Mouse (Mus musculus): ENCODE measurements at regions not wholly inside any gene's neighbourhood (a gene's known extent, or its start where the extent isn't known, plus 50 kb on each side); places are given as distances from the start of the nearest gene placed in this dataset.
"Not testable (repeated sequence)": the region's sequence is repeated elsewhere in the genome, so short reads cannot be mapped to it uniquely, and the experiment has no call there.

GRCm38 (mm10) chr11:63246052-63246661 lies 117.4 kb downstream of the Pmp22 start:
- H3K27ac ChIP-seq = no peak overlapping the region
- H3K4me2 ChIP-seq = no peak overlapping the region
- H3K4me3 ChIP-seq = no peak overlapping the region
- H3K9ac ChIP-seq = no peak overlapping the region
- H3K27me3 ChIP-seq = no peaks in the 10 kb centered on the region
- no peaks in the 10 kb centered on the region for H3K36me3 ChIP-seq
- ATAC-seq (ENCODE audit: insufficient number of reproducible peaks, low FRiP score, low TSS enrichment, low read depth) = no peak
- peaks cover 10% of the 10 kb centered on the region for H3K4me1 ChIP-seq
- H3K9me3 ChIP-seq = no peaks in the 10 kb centered on the region
- WGBS = 44% methylated on average over 9 of the region's 9 CpGs

- no peak; the same call in 1 of the 2 replicates for ATAC-seq (ENCODE audit: insufficient number of reproducible peaks, low FRiP score, low TSS enrichment, low read depth)
- Histone ChIP-seq H3K9ac (no peak overlapping the region), H3K27me3 (no peaks in the 10 kb centered on the region), H3K4me2 (no peak overlapping the region), H3K9me3 (no peaks in the 10 kb centered on the region), H3K4me1 (peaks cover 14% of the 10 kb centered on the region), H3K36me3 (no peaks in the 10 kb centered on the region), H3K27ac (peak overlapping the region; percentile 28; the same call in 1 of the 2 replicates), H3K4me3 (no peak overlapping the region)
- WGBS = 37% methylated on average over 8 of the region's 8 CpGs
Measured at GRCm38 (mm10) chr11:63252012-63252856, 123.5 kb downstream of the Pmp22 start.

- no peaks in the 10 kb centered on the region for H3K36me3 ChIP-seq
- H3K27ac ChIP-seq = peak overlapping the region; percentile 47; the same call in 1 of the 2 replicates
- H3K27me3 ChIP-seq = no peaks in the 10 kb centered on the region
- H3K9ac ChIP-seq = no peak overlapping the region
- no peaks in the 10 kb centered on the region for H3K9me3 ChIP-seq
- 5% methylated on average over 5 of the region's 5 CpGs for WGBS
- peaks cover 14% of the 10 kb centered on the region for H3K4me1 ChIP-seq
- no peak overlapping the region for H3K4me3 ChIP-seq
- ATAC-seq (ENCODE audit: insufficient number of reproducible peaks, low FRiP score, low TSS enrichment, low read depth) = 0 out of 2 replicates have a peak, but pooled peaks have one; percentile 44
- no peak overlapping the region for H3K4me2 ChIP-seq
Measured at GRCm38 (mm10) chr11:63252968-63253602, 124.3 kb downstream of the Pmp22 start.

DNA sequence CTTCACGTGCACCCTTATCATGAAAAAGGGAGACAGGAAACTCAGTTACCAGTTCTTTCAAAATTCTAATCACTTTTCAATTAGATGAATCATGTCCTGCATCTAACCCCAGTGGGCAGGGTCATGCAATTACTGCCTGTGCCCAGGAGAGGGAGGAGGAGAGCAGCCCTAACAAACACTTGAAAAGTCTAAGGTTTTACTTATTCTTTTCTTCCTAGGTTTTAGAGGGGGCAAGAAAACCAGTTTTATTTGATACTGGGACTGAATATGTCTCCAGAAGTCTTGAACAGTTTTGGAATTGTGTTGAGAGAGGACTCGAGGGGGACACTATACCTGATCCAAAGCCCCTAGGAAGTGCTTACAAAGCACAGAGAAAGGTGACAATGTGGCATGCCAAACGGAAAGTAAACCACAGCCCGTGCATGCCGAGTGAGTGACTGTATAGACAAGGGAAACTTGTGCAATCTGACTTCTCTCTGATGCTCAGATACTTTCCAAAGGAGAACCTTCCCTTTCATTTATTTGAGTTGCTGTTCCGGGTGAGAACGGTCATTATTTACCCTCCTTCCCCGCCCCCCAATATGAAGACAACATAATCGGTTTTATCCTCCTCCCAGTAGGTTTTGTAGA lies 135.8 kb downstream of the Pmp22 start:
- no peaks in the 10 kb centered on the region for H3K4me1 ChIP-seq
- H3K36me3 ChIP-seq = no peaks in the 10 kb centered on the region
- no peaks in the 10 kb centered on the region for H3K27me3 ChIP-seq
- H3K27ac ChIP-seq = no peak overlapping the region
- no peaks in the 10 kb centered on the region for H3K9me3 ChIP-seq
- WGBS = 48% methylated on average over 9 of the region's 9 CpGs
- H3K4me3 ChIP-seq = no peak overlapping the region
- ATAC-seq (ENCODE audit: insufficient number of reproducible peaks, low FRiP score, low TSS enrichment, low read depth) = no peak
- H3K4me2 ChIP-seq = no peak overlapping the region
- H3K9ac ChIP-seq = no peak overlapping the region

GRCm38 (mm10) chr11:63266290-63266689 lies 137.5 kb downstream of the Pmp22 start:
- 88% methylated on average over 2 of the region's 2 CpGs for WGBS
- H3K4me3 ChIP-seq, H3K27me3 ChIP-seq: not testable (repeated sequence)

DNA sequence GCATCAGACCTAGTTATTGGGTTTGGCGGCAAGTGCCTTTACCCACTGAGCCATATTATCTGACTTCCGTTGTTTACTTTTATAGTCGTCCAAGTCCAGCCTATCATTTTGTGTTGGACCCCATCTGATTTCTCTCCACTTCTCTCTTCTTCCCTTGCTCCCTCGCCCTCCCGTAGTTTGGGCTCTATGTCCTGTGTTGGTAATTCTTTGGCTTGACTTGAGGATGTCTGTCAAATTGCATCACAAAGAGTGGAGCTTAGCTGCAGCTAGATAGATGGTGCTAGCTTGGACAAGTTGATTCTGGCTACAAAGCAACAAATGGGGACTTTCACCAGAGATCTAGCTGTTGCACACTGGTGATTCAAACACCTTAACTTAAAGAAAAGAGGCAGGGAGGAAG lies 147.9 kb downstream of the Pmp22 start:
- Histone ChIP-seq H3K9me3 (no peaks in the 10 kb centered on the region), H3K4me3 (no peak overlapping the region), H3K4me1 (no peaks in the 10 kb centered on the region), H3K36me3 (no peaks in the 10 kb centered on the region), H3K27me3 (no peaks in the 10 kb centered on the region), H3K9ac (no peak overlapping the region), H3K4me2 (no peak overlapping the region), H3K27ac (no peak overlapping the region)
- WGBS = 88% methylated on average over 5 of the region's 5 CpGs
- ATAC-seq (ENCODE audit: insufficient number of reproducible peaks, low FRiP score, low TSS enrichment, low read depth) = no peak

More at GRCm38 (mm10) chr11:63266290-63266689, 137.5 kb downstream of the Pmp22 start:
- not testable (repeated sequence) for H3K9me3 ChIP-seq; H3K4me1 ChIP-seq; ATAC-seq (ENCODE audit: insufficient number of reproducible peaks, low FRiP score, low TSS enrichment, low read depth); H3K9ac ChIP-seq; H3K4me2 ChIP-seq; H3K27ac ChIP-seq; H3K36me3 ChIP-seq

- Histone ChIP-seq H3K9ac (no peak overlapping the region), H3K27ac (no peak overlapping the region), H3K4me3 (no peak overlapping the region), H3K4me2 (no peak overlapping the region), H3K9me3 (no peaks in the 10 kb centered on the region), H3K4me1 (no peaks in the 10 kb centered on the region), H3K27me3 (no peaks in the 10 kb centered on the region), H3K36me3 (no peaks in the 10 kb centered on the region)
- 85% methylated on average over 5 of the region's 5 CpGs for WGBS
- ATAC-seq (ENCODE audit: insufficient number of reproducible peaks, low FRiP score, low TSS enrichment, low read depth) = no peak
Measured at GRCm38 (mm10) chr11:63281839-63282238, 153.1 kb downstream of the Pmp22 start.

- H3K27ac ChIP-seq = no peak overlapping the region
- H3K4me2 ChIP-seq = no peak overlapping the region
- H3K4me3 ChIP-seq = no peak overlapping the region
- no peaks in the 10 kb centered on the region for H3K27me3 ChIP-seq
- ATAC-seq (ENCODE audit: insufficient number of reproducible peaks, low FRiP score, low TSS enrichment, low read depth) = no peak
- no peaks in the 10 kb centered on the region for H3K9me3 ChIP-seq
- no peaks in the 10 kb centered on the region for H3K4me1 ChIP-seq
- H3K9ac ChIP-seq = no peak overlapping the region
- H3K36me3 ChIP-seq = no peaks in the 10 kb centered on the region
- 80% methylated on average over 10 of the region's 10 CpGs for whole genome bisulfite sequencing
Measured at GRCm38 (mm10) chr11:63282541-63282940, 153.8 kb downstream of the Pmp22 start.

GRCm38 (mm10) chr11:63286026-63286425 lies 157.2 kb downstream of the Pmp22 start:
- H3K9me3 ChIP-seq = no peaks in the 10 kb centered on the region
- H3K4me3 ChIP-seq = no peak overlapping the region
- no peaks in the 10 kb centered on the region for H3K4me1 ChIP-seq
- no peak overlapping the region for H3K4me2 ChIP-seq
- H3K36me3 ChIP-seq = no peaks in the 10 kb centered on the region
- H3K27ac ChIP-seq = no peak overlapping the region
- ATAC-seq (ENCODE audit: insufficient number of reproducible peaks, low FRiP score, low TSS enrichment, low read depth) = no peak
- H3K27me3 ChIP-seq = no peaks in the 10 kb centered on the region
- H3K9ac ChIP-seq = no peak overlapping the region
- 38% methylated on average over 2 of the region's 2 CpGs for WGBS

DNA sequence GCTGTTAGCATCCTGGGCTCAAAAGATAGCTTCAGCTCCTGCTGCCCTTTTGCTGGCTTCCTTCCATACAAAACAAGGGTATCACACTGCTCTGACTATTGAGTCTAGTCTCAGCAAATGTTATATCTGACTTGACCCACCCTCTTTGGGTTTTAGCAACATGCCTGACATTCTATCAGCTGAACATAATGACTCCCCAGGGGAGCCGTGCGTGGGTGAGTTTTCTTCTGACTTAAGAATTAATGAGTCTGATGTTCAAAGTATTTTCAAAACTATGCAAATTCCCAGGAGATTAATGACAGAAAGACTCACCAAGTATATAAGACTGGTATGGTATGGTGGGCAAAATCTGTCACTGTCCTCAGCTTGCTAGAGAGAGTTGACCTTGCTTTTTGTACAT lies 159.0 kb downstream of the Pmp22 start:
- no peak overlapping the region for H3K27ac ChIP-seq
- H3K4me3 ChIP-seq = no peak overlapping the region
- H3K4me1 ChIP-seq = no peaks in the 10 kb centered on the region
- H3K9me3 ChIP-seq = no peaks in the 10 kb centered on the region
- no peaks in the 10 kb centered on the region for H3K36me3 ChIP-seq
- no peak overlapping the region for H3K9ac ChIP-seq
- no peak overlapping the region for H3K4me2 ChIP-seq
- no peaks in the 10 kb centered on the region for H3K27me3 ChIP-seq
- no peak for ATAC-seq (ENCODE audit: insufficient number of reproducible peaks, low FRiP score, low TSS enrichment, low read depth)
- WGBS = 47% methylated on average over 2 of the region's 2 CpGs

GRCm38 (mm10) chr11:63290618-63291017 lies 161.8 kb downstream of the Pmp22 start:
- no peak overlapping the region for H3K4me2 ChIP-seq
- WGBS = 60% methylated on average over 13 of the region's 13 CpGs
- no peak overlapping the region for H3K4me3 ChIP-seq
- no peaks in the 10 kb centered on the region for H3K27me3 ChIP-seq
- no peak for ATAC-seq (ENCODE audit: insufficient number of reproducible peaks, low FRiP score, low TSS enrichment, low read depth)
- H3K36me3 ChIP-seq = no peaks in the 10 kb centered on the region
- H3K27ac ChIP-seq = no peak overlapping the region
- no peaks in the 10 kb centered on the region for H3K9me3 ChIP-seq
- H3K4me1 ChIP-seq = no peaks in the 10 kb centered on the region
- no peak overlapping the region for H3K9ac ChIP-seq

DNA sequence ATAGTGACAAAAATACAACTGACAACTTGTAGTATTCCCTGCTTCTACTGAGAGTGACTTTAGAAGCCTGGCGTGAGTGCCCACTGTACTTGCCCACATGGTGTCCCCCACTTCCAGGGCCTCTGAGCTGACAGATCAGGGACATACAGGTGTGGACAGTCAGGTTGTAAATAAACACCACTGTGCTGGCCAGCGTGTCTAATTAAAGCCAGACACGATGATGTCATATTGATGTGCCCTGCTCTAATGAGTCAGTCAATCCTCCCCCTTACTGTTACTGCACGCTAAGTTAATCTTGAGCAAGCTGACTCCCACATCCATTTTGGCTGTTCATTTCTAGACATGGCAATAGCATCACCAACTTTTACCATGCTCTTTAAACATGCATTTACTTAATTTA lies 164.7 kb downstream of the Pmp22 start:
- ATAC-seq (ENCODE audit: insufficient number of reproducible peaks, low FRiP score, low TSS enrichment, low read depth) = no peak
- Histone ChIP-seq H3K4me1 (no peaks in the 10 kb centered on the region), H3K4me2 (no peak overlapping the region), H3K36me3 (no peaks in the 10 kb centered on the region), H3K4me3 (no peak overlapping the region), H3K27ac (no peak overlapping the region), H3K27me3 (no peaks in the 10 kb centered on the region), H3K9ac (no peak overlapping the region), H3K9me3 (no peaks in the 10 kb centered on the region)
- WGBS = 49% methylated on average over 4 of the region's 4 CpGs

All from limb, embryonic 15.5 days (tissue).